Mouse (Mus musculus): Measurements from ENCODE around the gene Tent4b.

The Tent4b gene

GRCm38 (mm10) chr8:88280904-88281303 is 81.9 kb downstream of the Tent4b start:
- no peak for DNase-seq

GRCm38 (mm10) chr8:88282684-88283083 is 83.7 kb downstream of the Tent4b start:
- DNase-seq = no peak

- no peak for DNase-seq
Measured at GRCm38 (mm10) chr8:88283243-88284115, 84.5 kb downstream of the Tent4b start.

GRCm38 (mm10) chr8:88284738-88285137 is 85.7 kb downstream of the Tent4b start:
- no peak for DNase-seq

GRCm38 (mm10) chr8:88285469-88286356 is 86.7 kb downstream of the Tent4b start:
- no peak for DNase-seq

GRCm38 (mm10) chr8:88286421-88286960 is 87.5 kb downstream of the Tent4b start:
- DNase-seq = no peak

GRCm38 (mm10) chr8:88288622-88289242 is 89.7 kb downstream of the Tent4b start:
- DNase-seq = no peak

- no peak for DNase-seq
Measured at GRCm38 (mm10) chr8:88289901-88290300, 90.9 kb downstream of the Tent4b start.

GRCm38 (mm10) chr8:88290326-88291304 is 91.6 kb downstream of the Tent4b start:
- DNase-seq = no peak

GRCm38 (mm10) chr8:88291305-88291690 is 92.3 kb downstream of the Tent4b start:
- no peak for DNase-seq

GRCm38 (mm10) chr8:88292926-88293325 is 93.9 kb downstream of the Tent4b start:
- no peak for DNase-seq

- peak; percentile 48 for DNase-seq
Measured at GRCm38 (mm10) chr8:88293590-88294356, 94.8 kb downstream of the Tent4b start.

GRCm38 (mm10) chr8:88294977-88295376 is 96.0 kb downstream of the Tent4b start:
- DNase-seq = no peak

GRCm38 (mm10) chr8:88297976-88298732 is 99.1 kb downstream of the Tent4b start:
- DNase-seq = peak; percentile 62

- no peak for DNase-seq
Measured at GRCm38 (mm10) chr8:88298733-88299103, 99.7 kb downstream of the Tent4b start.

- peak; percentile 62 for DNase-seq
Measured at GRCm38 (mm10) chr8:88299907-88300603, 101.0 kb downstream of the Tent4b start.

- no peak for DNase-seq
Measured at GRCm38 (mm10) chr8:88301589-88302437, 102.8 kb downstream of the Tent4b start.

GRCm38 (mm10) chr8:88305814-88306213 is 106.8 kb downstream of the Tent4b start:
- no peak for DNase-seq

- no peak for DNase-seq
Measured at GRCm38 (mm10) chr8:88306511-88306910, 107.5 kb downstream of the Tent4b start.

All from layer of hippocampus, adult 9-11 months (tissue).